Mouse (Mus musculus): ENCODE measurements around the gene Mdfic.
"Not testable (repeated sequence)": the region's sequence is repeated elsewhere in the genome, so short reads cannot be mapped to it uniquely, and the experiment has no call there.

Gene Mdfic

GRCm38 (mm10) chr6:15720461-15720817 is at the start of gene Mdfic:
TSS of gene Mdfic (plus strand) at chr6:15720661.
- no peak for DNase-seq (ENCODE audit: low spot score)

- DNase-seq (ENCODE audit: low spot score), result no peak
Observed at GRCm38 (mm10) chr6:15671364-15671763, 49.1 kb upstream of the Mdfic start.

- DNase-seq (ENCODE audit: low spot score), result no peak
Observed at GRCm38 (mm10) chr6:15710080-15710479, 10.4 kb upstream of the Mdfic start.

DNA sequence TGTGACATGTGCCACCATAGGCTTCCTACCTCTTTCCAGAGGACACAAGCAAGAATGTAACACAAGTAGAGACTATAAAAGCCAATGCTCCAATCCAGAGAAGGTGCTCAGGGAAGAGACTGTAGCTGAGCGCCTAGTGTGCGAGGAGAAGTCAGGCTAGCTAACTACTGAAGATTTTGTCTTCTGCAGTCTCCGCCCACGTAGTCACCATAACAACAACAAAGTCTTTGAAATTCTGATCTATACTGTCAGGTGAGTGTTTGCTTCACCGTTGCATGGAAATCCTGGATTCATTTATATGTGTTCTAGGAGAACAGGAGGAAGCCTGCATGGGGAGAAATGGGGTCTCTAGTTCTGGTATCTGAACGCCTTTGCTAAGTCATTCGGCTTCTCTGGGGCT is 9.8 kb upstream of the Mdfic start:
- DNase-seq (ENCODE audit: low spot score), result no peak

DNA sequence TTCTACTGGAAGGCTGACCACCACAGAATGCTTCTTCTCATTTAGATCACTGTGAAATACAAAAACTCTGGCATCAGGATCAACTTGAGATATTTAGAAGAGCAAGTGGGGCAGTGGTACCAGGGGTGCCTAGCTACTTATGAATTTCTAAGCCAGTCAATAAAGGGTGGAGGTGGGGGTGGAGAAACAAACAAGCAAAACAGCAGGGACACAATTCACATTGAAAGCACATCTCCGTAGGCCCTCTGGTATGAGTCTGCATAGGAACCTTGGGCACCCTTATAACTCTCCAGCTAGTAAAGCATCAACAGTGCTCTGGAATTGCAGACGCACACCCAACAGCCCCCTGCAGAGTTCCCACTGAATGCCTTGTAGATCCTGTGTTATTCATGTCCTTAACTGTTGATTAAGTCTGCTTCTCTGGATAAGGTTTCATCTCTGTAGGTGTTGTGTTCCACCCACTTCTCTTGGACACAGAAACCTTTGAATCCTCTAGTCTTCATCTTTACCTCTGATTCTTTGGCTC is 7.5 kb upstream of the Mdfic start:
- no peak for DNase-seq (ENCODE audit: low spot score)

GRCm38 (mm10) chr6:15714036-15714435 is 6.4 kb upstream of the Mdfic start:
- not testable (repeated sequence) for DNase-seq (ENCODE audit: low spot score)

DNA sequence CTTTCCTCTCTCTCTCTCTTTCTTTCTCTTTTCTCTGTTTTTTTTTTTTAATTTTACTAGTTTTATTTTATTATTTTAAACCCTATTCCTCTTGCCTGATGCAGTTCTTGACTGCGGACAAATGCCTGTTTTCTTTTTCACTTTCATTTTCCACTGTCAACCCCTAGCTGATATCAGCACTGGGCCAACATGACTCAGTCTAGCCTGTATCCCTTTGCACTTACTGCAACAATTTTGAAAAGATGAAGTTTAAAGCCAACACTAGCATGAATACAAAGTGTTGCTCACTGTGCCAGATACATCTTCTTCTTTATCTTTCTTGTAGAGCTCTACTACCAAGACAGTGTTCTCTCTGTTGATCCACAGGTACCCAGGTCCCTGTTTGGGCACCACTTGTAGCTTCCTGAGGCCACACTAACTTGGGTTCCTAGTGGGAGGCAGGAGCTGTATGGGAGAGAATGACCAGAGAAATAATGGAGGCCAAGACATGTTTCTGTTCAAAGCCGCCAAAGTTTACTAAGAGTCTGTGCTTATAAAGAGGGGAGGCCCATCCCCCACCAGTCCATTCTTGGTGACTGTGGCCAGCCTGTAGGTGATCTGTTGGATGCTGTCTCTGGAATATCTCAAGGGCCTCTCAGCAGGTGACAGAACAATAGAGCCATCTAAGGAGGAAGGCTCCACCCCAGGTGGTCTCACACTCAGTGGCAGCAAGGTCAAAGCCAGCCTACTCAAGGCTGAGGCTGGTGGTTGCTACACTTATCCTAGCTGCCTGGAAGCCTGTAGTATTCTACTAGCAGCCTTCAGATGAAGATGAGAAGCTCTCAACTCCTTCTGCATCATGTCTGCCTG is 5.2 kb upstream of the Mdfic start:
- no peak for DNase-seq (ENCODE audit: low spot score)

- DNase-seq (ENCODE audit: low spot score), result no peak
Observed at GRCm38 (mm10) chr6:15719919-15720318, 542 bp upstream of the Mdfic start.

- DNase-seq (ENCODE audit: low spot score), result no peak
Observed at GRCm38 (mm10) chr6:15720818-15721715, 606 bp downstream of the Mdfic start.

DNA sequence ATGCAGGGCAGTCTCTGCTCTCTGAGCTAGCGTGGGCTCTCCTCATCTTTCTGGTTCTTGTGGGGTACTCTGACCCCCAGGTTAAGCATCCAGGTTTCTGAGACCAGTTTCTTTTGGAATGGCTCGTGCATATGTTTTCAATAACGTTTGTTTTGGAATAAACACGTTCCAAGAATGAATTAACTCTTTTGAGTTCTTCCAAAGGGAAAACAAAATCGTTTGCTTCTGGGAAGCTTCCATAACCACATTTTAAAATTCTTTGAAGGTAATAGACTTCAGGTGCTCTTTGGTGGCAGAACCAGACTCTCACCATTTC is 1.2 kb downstream of the Mdfic start:
- DNase-seq (ENCODE audit: low spot score), result no peak

DNA sequence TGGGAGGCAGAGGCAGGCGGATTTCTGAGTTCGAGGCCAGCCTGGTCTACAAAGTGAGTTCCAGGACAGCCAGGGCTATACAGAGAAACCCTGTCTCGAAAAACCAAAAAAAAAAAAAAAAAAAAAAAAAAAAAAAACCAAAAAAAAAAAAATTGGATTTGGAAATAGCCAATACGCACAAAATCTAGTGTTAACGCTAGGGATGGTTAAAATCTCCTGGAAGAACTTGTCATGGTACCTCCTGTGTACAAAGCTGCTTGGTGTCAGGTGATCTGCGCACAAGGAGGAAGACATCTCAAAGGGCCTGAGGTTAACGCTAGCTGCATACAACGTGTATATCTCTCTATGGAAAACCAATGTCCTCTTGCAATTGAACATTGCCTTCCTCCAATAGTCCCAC is 2.2 kb downstream of the Mdfic start:
- not testable (repeated sequence) for DNase-seq (ENCODE audit: low spot score)

GRCm38 (mm10) chr6:15724304-15724703 is 3.8 kb downstream of the Mdfic start:
- no peak for DNase-seq (ENCODE audit: low spot score)

- DNase-seq (ENCODE audit: low spot score), result no peak
Observed at GRCm38 (mm10) chr6:15726422-15726821, 6.0 kb downstream of the Mdfic start.

DNA sequence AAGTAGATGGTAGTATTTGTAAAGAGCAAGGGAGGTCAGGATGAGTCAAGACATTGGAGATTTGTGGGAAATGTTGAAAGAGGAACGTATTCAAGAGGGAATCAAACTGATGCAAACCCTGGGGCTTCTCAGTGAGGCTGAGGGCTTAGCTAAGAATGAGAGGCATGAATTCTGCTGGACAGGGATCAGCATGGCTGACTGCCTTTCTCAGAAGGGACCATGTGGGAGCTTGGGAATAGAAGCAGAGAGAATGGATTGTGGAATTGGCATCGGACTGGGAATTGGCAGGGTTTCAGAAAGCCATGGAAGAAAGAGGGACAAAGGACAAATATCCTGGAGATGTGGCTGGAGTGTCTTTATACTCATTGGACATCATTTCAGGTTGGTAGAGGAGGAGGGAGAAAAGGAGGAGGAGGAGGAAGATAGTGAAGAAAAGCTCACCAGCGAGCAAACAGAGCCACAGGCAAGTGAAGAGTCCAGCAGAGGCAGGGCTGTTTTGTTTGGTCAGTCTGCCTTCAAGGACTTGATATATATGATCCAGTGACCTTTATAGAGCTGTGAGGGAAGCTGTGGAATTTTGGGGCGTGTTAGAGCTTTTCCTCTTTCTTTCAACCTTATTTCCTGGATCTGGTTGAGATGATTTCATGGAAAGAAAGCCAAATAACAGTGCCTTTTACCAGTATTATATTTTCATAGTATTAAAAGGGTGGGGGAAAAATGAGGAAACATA is 7.4 kb downstream of the Mdfic start:
- no peak for DNase-seq (ENCODE audit: low spot score)

- no peak for DNase-seq (ENCODE audit: low spot score)
Observed at GRCm38 (mm10) chr6:15728844-15729577, 8.6 kb downstream of the Mdfic start.

DNA sequence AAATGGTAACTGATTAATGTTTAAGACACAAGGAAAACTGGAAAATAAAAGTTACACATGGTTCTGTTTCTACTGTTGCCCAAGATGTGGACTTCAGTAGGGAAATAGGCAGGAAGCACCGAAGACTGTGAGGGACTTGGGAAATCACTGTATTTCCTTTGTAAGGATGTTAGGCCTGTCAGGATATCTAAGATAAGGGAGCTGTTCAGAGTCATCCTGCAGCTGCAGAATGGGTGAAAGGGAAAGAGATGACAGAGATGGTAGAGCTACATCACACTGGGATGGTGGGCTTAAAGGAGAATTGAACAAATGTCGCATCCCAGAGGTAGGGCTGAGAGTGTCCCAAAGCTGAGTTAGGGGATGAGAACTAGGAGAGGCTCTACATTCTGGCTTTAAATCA is 9.8 kb downstream of the Mdfic start:
- DNase-seq (ENCODE audit: low spot score), result no peak

DNA sequence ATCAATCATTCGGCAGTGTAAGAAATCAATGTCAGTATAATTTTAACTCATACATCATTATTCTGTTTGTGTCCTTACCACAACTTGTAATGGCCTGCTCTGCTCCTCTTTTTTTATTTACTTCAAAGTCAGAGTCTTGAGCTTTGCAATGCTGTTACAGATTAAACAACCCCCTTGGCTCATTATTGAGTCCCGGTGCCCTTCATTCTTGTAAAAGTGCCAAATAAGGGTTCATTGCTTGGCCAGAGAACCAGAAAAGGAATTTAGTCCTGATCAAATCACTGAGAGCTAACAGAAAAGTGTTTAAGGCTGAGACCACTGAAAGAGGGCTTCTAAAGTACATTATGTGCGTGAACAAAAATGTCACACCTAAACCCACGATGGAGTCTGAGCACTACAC is 10.2 kb downstream of the Mdfic start:
- DNase-seq (ENCODE audit: low spot score), result no peak

- no peak for DNase-seq (ENCODE audit: low spot score)
Observed at GRCm38 (mm10) chr6:15731452-15731851, 11.0 kb downstream of the Mdfic start.

DNA sequence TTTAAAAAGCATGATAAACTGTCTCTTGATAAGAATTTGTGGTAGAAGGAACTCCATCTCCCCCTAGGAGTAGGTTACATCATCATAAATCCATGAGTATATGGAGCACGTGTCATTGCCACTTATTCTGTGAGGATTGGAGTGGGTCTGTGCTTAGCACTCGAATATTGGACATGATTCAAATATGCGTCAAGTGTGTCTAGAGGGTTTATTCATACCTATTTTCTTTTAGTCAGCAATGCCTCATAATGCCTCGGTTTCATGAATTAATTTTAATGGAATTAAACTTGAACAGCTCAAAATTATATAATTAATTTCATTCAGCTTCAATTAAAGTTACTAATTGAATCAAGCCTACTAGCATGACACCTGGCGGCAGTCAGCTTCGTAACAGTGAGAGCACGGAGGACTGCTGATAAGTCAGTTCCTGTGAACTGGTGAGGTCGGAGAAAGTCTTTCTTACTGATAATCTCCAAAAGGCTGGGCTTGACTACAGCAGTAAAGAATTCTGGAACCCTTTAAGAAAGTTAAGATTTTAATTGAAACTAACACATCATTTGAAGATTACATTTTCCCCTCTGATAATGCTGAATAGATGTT is 17.0 kb downstream of the Mdfic start:
- DNase-seq (ENCODE audit: low spot score), result no peak

GRCm38 (mm10) chr6:15738331-15738943 is 18.0 kb downstream of the Mdfic start:
- no peak for DNase-seq (ENCODE audit: low spot score)

DNA sequence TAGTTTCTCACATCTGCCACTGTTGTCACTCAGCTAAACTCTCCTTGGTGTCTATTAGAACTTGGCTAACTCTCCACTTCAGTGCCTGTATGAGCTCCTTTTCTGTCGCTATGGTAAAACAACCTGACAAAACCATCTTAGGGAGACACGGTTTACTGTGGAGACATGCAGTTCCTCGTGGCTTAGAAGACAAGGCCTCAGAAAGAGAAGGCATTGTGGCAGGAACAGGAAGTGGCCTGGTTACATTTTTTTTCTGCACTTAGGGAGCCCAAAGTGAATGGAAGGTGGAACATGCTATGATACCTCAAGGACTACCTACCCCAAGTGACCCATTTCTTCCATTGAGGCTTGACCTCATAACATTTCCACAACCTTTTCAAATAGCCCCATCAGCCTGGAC is 18.7 kb downstream of the Mdfic start:
- no peak for DNase-seq (ENCODE audit: low spot score)

Data from MN1 (cell line).